Mouse (Mus musculus) CH12.LX (cell line): ENCODE results near the gene Tsks. TPM values are rescaled to one million over a fixed set of nuclear protein-coding genes. Genes with fewer than 3 reads are reported as not detected.

Experiments used
- DNase-seq: peaks from one replicate; pipeline ENCODE4 v3.0.0-alpha.2; 2013; ENCODE audit errors: extremely low read depth
- H3K27ac ChIP-seq: 2 replicates; pipeline ENCODE4 v1.5.1; 2012; ENCODE audit warnings: low read depth, mild to moderate bottlenecking, control low read depth, moderate library complexity; ENCODE audit not compliant: insufficient read depth
- H3K27me3 ChIP-seq: replicated peaks from 2 replicates; pipeline ENCODE3; 2012; ENCODE audit warnings: inconsistent platforms
- H3K36me3 ChIP-seq, 2 experiments: replicated peaks in 1 of 2; 2 replicates each; pipeline versions ENCODE3 to v1.6.1; 2012; ENCODE audit warnings: inconsistent platforms in 1 of 2, low read length in 1 of 2, mild to moderate bottlenecking in 1 of 2, mixed read lengths in 1 of 2, moderate library complexity in 1 of 2; ENCODE audit not compliant: control insufficient read depth in 1 of 2, insufficient read depth in 1 of 2
- H3K4me1 ChIP-seq, 2 experiments: 2 replicates each; pipeline ENCODE4 v1.6.1; 2012; ENCODE audit warnings: inconsistent platforms in 1 of 2, moderate library complexity in 1 of 2; ENCODE audit not compliant: insufficient read depth in 2 of 2, control insufficient read depth in 1 of 2
- H3K4me2 ChIP-seq: 2 replicates; pipeline ENCODE4 v1.6.1; 2012; ENCODE audit warnings: low read depth, mild to moderate bottlenecking, control low read depth; ENCODE audit not compliant: poor library complexity, insufficient read depth, severe bottlenecking
- H3K4me3 ChIP-seq, 3 experiments: fragments of 150-350 bp in 1 of 3; sonication (generic) in 1 of 3; replicated peaks in 1 of 3; 2 replicates each; pipeline versions ENCODE3 to v1.5.1; 2011 to 2012; ENCODE audit warnings: low read depth in 2 of 3, low read length in 2 of 3, mild to moderate bottlenecking in 2 of 3, moderate library complexity in 2 of 3, control low read depth in 1 of 3, improper control_type of control experiment in 1 of 3, inconsistent platforms in 1 of 3, mixed read lengths in 1 of 3; ENCODE audit not compliant: poor library complexity in 1 of 3
- H3K79me2 ChIP-seq: replicated peaks from 2 replicates; pipeline ENCODE4 v1.6.1; 2012; ENCODE audit warnings: mild to moderate bottlenecking, moderate library complexity; ENCODE audit not compliant: control insufficient read depth, poor library complexity, insufficient read depth, severe bottlenecking; ENCODE audit errors: extremely low read depth
- H3K9ac ChIP-seq: 2 replicates; pipeline ENCODE4 v1.6.1; 2012; ENCODE audit warnings: low read depth, mild to moderate bottlenecking, control low read depth, moderate library complexity; ENCODE audit not compliant: insufficient read depth
- H3K9me3 ChIP-seq: replicated peaks from 2 replicates; pipeline ENCODE3; 2012; ENCODE audit warnings: low read length, inconsistent platforms, mixed read lengths
- CHD2 ChIP-seq: IDR thresholded peaks from 2 replicates; pipeline ENCODE4 v1.6.1; 2011; ENCODE audit warnings: low read length, improper control_type of control experiment
- ELF1 ChIP-seq: IDR thresholded peaks from 2 replicates; pipeline ENCODE4 v1.6.1; 2014; ENCODE audit warnings: low read depth, mild to moderate bottlenecking, inconsistent platforms, low read length, improper control_type of control experiment
- ETS1 ChIP-seq: conservative IDR thresholded peaks from 2 replicates; pipeline ENCODE4 v1.6.1; 2012; ENCODE audit warnings: low read depth, mild to moderate bottlenecking, inconsistent platforms, low read length, improper control_type of control experiment, moderate library complexity
- IRF4 ChIP-seq: IDR thresholded peaks from 2 replicates; pipeline ENCODE4 v1.6.1; 2014; ENCODE audit warnings: low read depth, mild to moderate bottlenecking, inconsistent platforms, low read length, improper control_type of control experiment
- JUN ChIP-seq: IDR thresholded peaks from 2 replicates; pipeline ENCODE4 v1.6.1; 2011; ENCODE audit warnings: low read depth, mild to moderate bottlenecking, low read length, improper control_type of control experiment, moderate library complexity; ENCODE audit not compliant: insufficient read depth
- JUND ChIP-seq: conservative IDR thresholded peaks from 2 replicates; pipeline ENCODE4 v1.6.1; 2011; ENCODE audit warnings: low read depth, low read length, improper control_type of control experiment
- KAT2A ChIP-seq: IDR thresholded peaks from 2 replicates; pipeline ENCODE4 v1.6.1; 2012; ENCODE audit warnings: low read length, improper control_type of control experiment, inconsistent platforms; ENCODE audit not compliant: insufficient replicate concordance
- MEF2A ChIP-seq: IDR thresholded peaks from 2 replicates; pipeline ENCODE4 v1.6.1; 2014; ENCODE audit warnings: low read depth, mild to moderate bottlenecking, inconsistent platforms, low read length, improper control_type of control experiment, borderline replicate concordance
- MYC ChIP-seq: IDR thresholded peaks from 2 replicates; pipeline ENCODE4 v1.6.1; 2011; ENCODE audit warnings: low read depth, mild to moderate bottlenecking, improper control_type of control experiment, low read length
- RCOR1 ChIP-seq: conservative IDR thresholded peaks from 2 replicates; pipeline ENCODE4 v1.6.1; 2012; ENCODE audit warnings: low read depth, mild to moderate bottlenecking, inconsistent platforms, low read length, improper control_type of control experiment
- SIN3A ChIP-seq: IDR thresholded peaks from 2 replicates; pipeline ENCODE4 v1.6.1; 2012; ENCODE audit warnings: low read length, improper control_type of control experiment, inconsistent platforms
- SMC3 ChIP-seq: IDR thresholded peaks from 2 replicates; pipeline ENCODE4 v1.6.1; 2011; ENCODE audit warnings: low read depth, low read length, improper control_type of control experiment
- TBP ChIP-seq: conservative IDR thresholded peaks from 2 replicates; pipeline ENCODE4 v1.6.1; 2011; ENCODE audit warnings: low read depth, low read length, improper control_type of control experiment
- USF2 ChIP-seq: conservative IDR thresholded peaks from 2 replicates; pipeline ENCODE4 v1.6.1; 2011; ENCODE audit warnings: low read depth, low read length, improper control_type of control experiment
- ZNF384 ChIP-seq: IDR thresholded peaks from 2 replicates; pipeline ENCODE4 v1.6.1; 2012; ENCODE audit warnings: low read depth, low read length, improper control_type of control experiment, inconsistent platforms
- dilution Hi-C: fragments of 300-500 bp; cut with MboI; formaldehyde crosslinking; loops from 2 replicates; pipeline ENCODE4 v1.14.3; 2020; ENCODE audit warnings: low sequenced_read_pairs; ENCODE audit not compliant: extremely low pct_unique_long_range_greater_than_20kb, extremely low pct_ligation_motif_present
- in situ Hi-C: fragments of 300-500 bp; cut with MboI; formaldehyde crosslinking; loops from 3 replicates; pipeline ENCODE4 v1.14.3; 2019; ENCODE audit warnings: low sequenced_read_pairs, low pct_ligation_motif_present, low pct_unique_long_range_greater_than_20kb, mixed read lengths
- polyA plus RNA-seq: library from polyadenylated mRNA; unstranded; fragments of >175 nt; gene quantifications from 2 replicates; pipeline ENCODE4 v1.2.1, GENCODE M21; 2012; ENCODE audit warnings: low read depth; ENCODE audit not compliant: insufficient read length
- total RNA-seq, 2 experiments: library from RNA; depleted of rRNA; stranded (reverse); fragments of 300-350 nt in 1 of 2; fragments of >200 nt in 1 of 2; gene quantifications; 2 replicates each; pipeline ENCODE4 v1.2.3; 2012 to 2014

The Tsks gene
- total and polyA plus RNA-seq, 3 experiments: not detected

GRCm38 (mm10) chr7:44959874-44960511 is 17.0 kb downstream of the Tsks start:
- in situ Hi-C loops: loop anchor here (10.0 kb wide), 2 partner anchors 105 to 215 kb away; partner anchors contain the start of genes Pnkp and Vrk3
- Histone ChIP-seq H3K4me2 (no peak overlapping the region), H3K4me1 (peaks cover 11 to 26% of the 10 kb centered on the region in 2 experiments), H3K79me2 (no peaks in the 10 kb centered on the region), H3K27ac (no peak overlapping the region), H3K9me3 (no peaks in the 10 kb centered on the region), H3K36me3 (peaks cover 0 to 65% of the 10 kb centered on the region in 2 experiments), H3K4me3 (no peak overlapping the region), H3K9ac (no peak overlapping the region), H3K27me3 (no peaks in the 10 kb centered on the region)
- dilution Hi-C loops: no loop called here
- TF ChIP-seq ZNF384 (peak; percentile 72), IRF4 (0 out of 2 replicates have a peak, but pooled peaks have one; percentile 12), ELF1 (no peak)
- DNase-seq: no peak

- no peaks in the 10 kb centered on the region for H3K9me3 ChIP-seq
- dilution Hi-C loops: no loop called here
- in situ Hi-C loops: no loop called here
- H3K4me2 ChIP-seq: no peak overlapping the region
- TF ChIP-seq CHD2 (no peak), MYC (no peak), ETS1 (no peak), IRF4 (no peak), SIN3A (no peak), JUND (no peak), MEF2A (no peak), JUN (no peak), KAT2A (no peak), SMC3 (no peak), ELF1 (no peak), USF2 (no peak), RCOR1 (no peak), TBP (no peak)
- H3K27me3 ChIP-seq: no peaks in the 10 kb centered on the region
- no peak overlapping the region for H3K27ac ChIP-seq
- no peak overlapping the region for H3K9ac ChIP-seq
- H3K4me3 ChIP-seq: no peak overlapping the region
- no peak for DNase-seq
- H3K79me2 ChIP-seq: no peaks in the 10 kb centered on the region
- H3K36me3 ChIP-seq: peaks cover 0 to 70% of the 10 kb centered on the region in 2 experiments
- H3K4me1 ChIP-seq: peaks cover 11 to 26% of the 10 kb centered on the region in 2 experiments
Observed at GRCm38 (mm10) chr7:44960512-44960910, 17.5 kb downstream of the Tsks start.
